Mouse (Mus musculus): ENCODE results near the gene 2610318N02Rik.

The 2610318N02Rik gene

DNA sequence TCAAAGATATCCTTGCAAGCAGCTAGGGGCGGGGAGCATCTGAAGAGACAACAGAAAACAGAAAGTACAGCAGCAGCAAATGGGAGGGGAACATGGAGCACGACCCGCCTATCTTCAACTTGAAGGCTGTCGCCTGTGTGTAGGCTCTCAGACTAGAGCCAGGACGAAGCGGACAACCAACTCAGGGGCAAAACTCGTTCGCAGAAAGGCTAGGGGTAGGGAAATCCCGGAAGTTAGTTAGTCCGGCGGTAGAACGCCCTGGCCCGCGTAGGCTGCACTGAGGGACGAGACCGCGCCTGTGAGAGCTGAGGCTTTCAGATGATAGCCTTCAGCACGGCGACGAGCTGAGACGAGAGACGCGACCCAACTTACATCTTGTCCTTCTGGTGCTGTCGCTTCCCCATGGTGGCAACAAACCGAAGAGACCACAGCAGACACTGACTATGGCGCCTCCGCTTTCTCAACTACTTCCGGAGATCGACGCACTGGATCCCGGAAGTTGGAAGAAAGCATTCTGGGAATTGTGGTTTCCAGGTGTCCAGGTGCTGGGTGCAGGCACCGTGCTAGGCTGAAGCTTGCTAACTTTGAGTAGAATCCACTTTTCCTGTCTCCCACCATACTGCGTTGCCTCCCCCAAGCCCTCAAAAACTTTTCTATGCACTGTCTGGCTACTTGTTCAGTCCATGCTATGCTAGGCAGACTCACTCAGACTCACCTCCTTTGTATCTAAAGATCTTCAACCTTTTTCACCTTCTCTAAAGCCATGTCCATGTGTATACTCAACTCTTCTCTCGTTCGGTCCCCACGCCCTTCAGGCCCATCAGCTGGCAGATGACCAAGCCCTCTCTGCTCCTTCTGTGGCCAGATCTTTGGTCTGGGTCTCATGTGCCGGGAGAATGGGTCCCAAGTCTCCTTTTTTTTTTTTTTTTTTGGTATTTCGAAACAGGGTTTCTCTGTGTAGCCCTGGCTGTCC, 13.9 kb downstream of the 2610318N02Rik start, which contains the start of gene Ppil2:
Gene Ppil2 (minus strand): TSS at position 487 of the 973 bp plus-strand sequence.
- peak; percentile 51 for DNase-seq (ENCODE audit: inconsistent ontology term)

DNA sequence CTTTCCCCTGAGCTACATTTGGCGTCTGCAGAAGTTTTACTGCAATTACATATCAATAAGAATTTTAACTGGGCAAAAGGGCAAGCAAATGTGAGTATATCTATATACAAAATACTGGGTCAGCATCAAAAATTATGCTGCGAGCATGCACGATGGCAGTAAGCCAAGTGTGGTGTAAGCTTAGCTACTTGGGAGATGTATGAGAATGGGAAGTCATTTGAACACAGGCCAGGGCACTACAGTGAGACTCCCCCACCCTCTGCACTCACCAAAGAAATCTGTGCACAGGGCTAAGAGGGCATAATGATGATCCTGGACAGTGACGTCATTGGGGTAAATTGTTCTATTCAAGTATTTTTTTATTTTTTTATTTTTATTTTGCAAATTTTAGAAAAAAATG, 20.4 kb downstream of the 2610318N02Rik start:
- DNase-seq (ENCODE audit: inconsistent ontology term) = no peak

DNA sequence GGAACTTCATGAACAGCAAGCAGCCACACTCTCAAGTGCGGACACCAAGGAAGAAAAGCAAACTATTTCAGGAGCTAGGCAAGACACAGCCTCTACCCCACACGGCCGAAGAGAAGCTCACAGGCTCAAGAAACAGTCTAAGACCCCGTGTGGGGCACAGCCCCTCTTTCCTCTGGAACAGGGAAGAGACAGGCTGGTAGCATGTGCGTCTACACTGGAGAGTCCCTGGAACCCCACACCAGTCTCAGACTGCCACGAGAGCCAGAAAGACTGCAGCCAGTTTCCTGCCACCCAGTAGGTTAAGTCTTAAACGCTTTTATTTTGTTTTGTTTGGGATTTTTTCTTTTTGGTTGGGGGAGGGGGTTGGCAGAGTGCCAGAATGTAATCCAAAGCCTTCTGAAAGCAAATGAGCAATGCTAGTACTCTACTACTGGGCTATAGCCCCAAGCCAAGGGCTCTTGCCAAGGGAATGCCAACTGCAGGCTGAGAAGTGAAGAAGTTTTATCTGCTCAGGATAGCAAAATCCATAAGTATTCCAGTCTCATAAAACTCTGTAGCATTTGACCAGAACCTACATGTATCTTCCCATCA, 22.2 kb downstream of the 2610318N02Rik start:
- DNase-seq (ENCODE audit: inconsistent ontology term) = peak; percentile 30

DNA sequence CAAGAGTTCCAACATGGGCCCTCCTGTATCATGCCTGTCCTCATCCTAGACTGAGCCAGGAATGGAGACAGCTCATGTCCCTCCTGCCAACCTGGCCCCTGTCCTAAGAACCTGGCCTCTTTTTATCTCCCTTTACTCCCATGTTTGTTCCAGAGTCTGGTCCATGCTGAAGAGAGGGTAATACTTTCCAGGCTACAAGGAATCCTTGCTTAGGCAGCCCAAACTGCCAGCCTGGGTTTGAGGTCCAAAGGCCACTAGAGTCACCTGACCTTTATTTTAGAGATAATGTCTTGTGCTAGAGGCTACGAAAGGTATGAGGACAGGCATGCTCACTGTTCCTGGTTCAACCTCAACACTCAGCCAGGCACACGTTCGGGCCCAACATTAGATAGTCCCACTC, 28.0 kb downstream of the 2610318N02Rik start:
- DNase-seq (ENCODE audit: inconsistent ontology term) = no peak

DNA sequence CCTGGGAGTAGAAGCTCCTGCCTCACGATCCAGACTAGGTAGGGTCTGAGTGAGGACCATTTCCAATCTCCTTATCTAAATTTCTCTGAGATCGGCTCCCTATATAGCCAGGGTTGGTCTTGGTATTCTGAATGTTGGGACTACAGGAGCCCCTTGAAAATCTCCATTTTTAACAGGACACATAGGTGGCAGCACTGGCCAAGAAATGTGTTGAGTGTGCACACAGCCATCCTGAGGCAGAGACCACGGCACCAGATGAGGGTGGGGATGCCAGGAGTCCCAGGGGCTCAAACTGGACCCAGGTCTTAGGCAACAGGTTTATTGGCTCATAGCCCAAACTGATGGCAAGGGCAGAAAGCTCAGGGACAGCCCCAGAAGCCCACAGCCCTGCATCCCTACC, 36.6 kb downstream of the 2610318N02Rik start:
- no peak for DNase-seq (ENCODE audit: inconsistent ontology term)

DNA sequence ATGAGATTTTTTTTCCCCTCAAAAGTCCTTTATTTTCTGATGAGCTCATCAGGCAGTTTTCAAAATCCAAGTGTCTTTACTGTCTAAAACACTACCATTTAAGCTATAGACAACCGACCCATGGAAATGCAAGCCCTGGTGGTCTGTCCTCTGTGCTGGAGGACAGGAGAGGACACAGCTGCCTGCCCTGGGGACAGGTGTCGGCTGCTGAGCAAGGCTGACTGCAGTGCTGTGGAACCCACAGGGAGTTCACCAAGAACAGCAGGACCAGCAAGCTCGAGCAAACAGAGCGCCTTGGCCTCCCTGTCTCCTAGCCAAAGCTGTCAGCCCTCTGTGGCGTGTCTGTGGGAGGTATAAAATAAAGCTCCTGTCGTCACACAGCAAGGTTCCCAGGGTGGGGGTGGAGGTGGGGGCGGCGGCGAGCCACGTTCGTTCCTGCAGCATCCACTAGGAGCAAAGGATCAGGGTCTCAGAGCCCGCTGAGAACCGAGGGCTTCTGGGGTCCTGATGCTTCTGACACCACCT, 38.2 kb downstream of the 2610318N02Rik start:
- DNase-seq (ENCODE audit: inconsistent ontology term) = no peak

DNA sequence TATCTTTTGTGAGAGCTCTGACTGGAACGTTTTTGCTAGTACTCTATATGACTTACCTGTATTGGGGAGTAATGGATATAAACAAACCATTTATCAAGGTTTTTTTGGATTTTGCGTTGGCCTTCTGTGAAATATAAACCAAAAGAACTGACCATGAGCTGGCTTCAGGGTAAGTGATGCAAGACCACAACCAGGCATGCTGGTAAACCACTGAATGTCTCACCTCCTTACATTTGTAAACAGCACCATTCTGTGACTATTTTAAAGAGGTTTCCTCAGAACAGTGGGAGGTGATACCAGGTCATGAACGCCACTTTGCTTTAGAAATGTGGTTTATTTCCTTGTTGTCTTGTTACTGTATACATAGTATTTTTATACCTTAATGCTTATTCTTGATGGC, 38.7 kb downstream of the 2610318N02Rik start:
- DNase-seq (ENCODE audit: inconsistent ontology term) = no peak

DNA sequence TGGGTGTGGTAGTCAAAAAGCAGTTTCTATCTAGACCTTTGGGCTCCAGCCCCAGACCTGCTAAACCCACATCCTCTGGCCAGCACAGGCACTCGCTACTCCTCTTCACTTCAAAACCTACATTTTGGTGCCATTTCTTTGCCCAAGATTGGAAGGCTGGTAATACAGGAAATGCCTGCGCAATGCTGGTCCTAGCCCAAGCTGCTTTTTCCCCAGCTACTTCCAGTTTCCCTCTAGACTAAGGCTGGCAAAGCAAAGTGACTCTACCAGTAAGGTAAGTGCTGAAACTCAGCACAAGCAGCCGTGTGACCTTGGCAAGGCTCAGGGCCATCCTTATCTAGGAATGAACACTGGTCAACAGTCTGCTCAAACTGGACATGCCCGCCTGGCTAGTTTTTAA, 39.3 kb downstream of the 2610318N02Rik start:
- DNase-seq (ENCODE audit: inconsistent ontology term) = no peak

DNA sequence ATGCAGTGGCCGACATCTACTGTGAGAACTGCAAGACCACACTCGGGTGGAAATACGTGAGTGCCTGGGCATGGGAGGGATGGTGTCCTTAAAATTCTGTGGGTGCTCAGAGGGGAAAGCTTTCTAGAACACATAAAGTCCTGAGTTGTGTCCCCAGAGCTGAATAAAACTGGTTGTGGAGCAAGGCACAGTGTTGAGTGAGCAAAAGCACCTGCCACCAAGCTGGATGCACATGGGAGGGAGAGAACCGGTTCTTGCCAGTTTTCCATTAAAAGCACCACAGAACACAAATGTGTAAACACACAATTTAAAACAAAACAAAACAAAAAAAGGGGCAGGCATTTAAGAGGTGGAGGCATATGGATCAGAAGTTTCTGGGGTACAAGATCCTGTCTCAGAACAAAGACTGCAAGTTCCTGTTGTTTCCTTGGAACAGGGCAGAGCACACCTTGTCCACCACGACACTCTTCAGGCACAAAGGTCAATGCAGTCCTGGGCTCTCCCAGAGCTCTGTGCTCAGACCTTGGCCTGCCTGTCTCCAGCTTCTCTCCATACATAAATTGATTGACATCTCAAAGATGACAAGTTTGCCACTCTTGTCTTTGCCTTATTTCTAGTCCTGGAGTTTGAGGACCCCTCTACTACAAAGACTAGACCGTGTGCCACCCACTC, 42.7 kb downstream of the 2610318N02Rik start:
- DNase-seq (ENCODE audit: inconsistent ontology term) = no peak

DNA sequence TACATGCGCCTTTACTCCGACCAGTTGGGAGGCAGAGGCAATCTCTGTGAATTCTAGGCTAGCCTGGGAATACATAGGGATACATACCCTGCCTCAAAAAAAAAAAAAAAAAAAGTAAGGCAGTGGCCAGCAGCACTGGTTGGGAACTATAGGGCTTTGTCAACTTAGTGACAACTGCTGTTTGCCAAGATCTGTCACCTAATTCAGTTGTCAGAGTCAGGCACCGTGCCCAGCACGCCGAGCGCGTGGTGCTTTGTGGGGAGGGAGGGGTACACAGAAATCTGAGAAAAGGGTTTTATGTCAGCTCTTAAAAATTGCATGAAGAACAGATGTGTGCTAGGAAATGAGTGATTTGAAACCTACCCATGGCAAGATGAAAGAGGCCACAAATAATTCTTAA, 46.9 kb downstream of the 2610318N02Rik start:
- DNase-seq (ENCODE audit: inconsistent ontology term) = no peak

DNA sequence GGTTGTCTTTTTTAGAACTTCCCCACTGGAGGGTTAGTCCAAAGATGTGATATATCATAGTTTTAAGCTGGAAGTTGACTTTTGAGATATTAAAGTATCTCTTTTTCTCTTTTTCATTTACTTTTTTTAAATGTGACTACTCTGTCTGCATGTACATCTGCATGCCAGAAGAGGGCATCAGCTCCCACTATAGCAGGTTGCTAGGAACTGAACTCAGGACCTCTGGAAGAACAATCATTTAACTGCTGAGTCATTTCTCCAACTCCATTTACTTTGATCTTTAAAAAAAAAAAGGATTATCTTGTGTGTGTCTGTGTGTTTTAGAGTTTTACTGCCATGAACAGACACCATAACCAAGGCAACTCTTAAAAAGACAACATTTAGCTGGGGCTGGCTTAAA, 48.1 kb downstream of the 2610318N02Rik start:
- DNase-seq (ENCODE audit: inconsistent ontology term) = no peak

DNA sequence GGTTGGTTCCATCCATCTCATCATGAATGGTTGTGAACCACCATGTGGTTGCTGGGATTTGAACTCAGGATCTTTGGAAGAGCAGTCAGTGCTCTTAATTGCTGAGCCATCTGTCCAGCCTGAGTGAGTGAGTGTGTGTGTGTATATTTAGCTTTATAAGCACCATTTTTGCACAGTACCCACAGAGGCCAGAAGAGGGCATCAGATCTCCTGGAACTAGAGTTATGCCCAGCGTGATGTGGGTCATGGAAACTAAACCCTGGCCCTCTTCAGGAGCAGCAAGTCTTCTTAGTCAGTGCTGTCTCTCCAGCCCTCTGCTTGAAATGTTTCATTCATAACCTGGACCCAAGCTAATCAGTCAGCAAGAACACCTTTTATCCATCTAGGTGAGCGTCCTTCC, 48.7 kb downstream of the 2610318N02Rik start:
- DNase-seq (ENCODE audit: inconsistent ontology term) = no peak

DNA sequence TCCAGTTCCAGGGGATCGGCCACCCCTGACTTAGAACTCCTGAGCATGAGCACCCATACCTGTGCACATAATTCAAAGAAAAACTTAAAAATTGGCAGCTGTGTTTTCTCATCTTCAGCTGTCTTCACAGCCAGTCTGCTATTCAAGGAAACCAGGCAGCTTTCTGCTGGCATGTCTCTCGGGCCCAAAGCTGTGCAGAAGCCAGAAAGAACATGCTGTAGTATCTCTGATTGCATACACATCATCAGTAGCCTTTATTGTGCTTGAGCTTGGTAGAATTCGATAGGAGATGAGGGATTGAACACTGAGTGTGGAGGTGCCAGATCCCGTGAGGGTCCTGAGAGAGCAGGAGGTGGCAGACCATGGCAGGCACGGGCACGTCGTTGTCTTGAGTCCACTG, 52.0 kb downstream of the 2610318N02Rik start:
- no peak for DNase-seq (ENCODE audit: inconsistent ontology term)

DNA sequence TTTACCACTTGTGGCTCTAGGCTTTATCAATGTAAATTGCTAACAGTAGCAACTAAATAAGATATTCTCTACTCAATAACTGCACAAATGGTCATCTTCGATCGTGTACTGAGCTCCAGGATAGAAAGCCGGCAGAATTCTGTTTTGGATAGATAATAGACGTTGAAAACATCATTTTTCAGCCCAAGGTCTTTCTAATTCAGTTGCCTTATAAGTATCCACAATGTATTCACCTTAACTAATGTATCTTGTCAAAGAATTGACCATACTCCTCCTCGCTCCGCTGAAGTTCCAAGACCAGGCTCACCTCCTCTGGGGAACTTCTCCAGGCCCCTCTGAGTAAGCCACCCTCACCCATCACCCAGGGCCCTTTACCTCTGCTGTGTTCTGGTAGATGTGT, 54.3 kb downstream of the 2610318N02Rik start:
- no peak for DNase-seq (ENCODE audit: inconsistent ontology term)

DNA sequence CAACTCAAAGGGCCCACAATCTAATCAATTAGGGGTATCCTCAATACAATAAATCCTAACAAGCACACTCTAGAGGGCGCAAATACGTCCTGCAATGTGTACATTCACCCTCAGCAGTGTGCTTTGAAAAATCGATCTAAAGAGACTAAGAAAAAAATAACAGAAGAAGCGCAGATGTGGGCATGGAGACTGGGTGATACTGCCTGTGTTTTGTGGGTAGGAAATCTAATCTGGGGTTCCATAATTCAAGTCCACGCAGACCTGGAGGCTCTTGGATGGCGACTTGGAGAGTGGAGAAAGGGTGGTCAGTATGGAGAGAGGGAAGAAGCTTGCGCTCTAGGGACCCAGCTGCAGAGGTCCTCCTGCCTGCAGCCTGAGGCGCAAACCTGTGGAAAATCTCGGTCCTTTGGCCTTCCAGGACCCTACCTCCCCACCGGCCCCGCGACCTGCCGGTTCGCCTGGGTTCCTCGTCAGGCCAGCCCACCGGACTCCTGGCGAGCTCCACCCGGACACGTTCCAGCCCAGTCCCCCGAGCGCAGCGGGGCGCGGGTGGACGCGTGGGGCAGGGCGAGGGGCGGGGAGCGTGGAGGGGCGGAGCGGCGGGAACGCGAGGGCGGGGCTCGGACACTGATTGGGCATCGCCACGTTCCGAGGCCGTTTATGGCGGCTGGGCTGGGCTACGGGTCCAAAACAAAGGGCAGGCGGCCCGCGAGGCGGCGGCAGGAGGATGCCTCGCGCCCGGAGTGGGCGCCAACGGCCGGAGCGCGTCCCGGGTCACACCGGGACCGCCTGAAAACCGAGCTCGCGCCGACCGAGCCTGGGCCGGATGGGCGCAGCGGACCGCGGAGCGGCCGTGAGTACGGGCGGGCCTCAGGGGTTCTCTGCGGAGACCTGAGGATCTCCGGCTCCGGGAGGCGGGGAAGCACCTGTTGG, 55.2 kb downstream of the 2610318N02Rik start, which contains the start of gene Ypel1:
Gene Ypel1 (plus strand): TSS at position 186 of the 933 bp plus-strand sequence.
- peak; percentile 91 for DNase-seq (ENCODE audit: inconsistent ontology term)

DNA sequence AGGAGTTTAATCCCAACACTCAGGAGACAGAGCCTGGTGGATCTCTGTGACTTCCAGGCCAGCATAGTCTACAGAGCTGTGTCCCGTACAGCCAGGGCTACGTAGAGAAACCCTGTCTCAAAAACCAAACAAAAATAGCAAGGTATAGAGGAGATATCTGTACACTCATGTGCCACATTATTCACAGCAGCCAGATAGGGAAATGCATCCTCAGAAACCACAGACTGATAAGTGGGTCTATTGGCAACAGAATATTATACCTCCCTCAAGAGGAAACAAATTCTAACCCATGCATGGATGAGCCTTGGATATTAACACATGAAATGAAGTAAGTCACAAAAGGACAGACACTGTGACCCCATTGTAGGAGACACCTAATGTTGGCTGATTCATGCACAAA, 57.4 kb downstream of the 2610318N02Rik start:
- peak; percentile 32 for DNase-seq (ENCODE audit: inconsistent ontology term)
